Mouse (Mus musculus): ENCODE results near the gene Fam184a.

The Fam184a gene

GRCm38 (mm10) chr10:53750955-53751652 lies at the start of gene Fam184a:
Gene Fam184a (minus strand): TSS chr10:53751123.
- in situ Hi-C loops (cut with MboI, MseI), result no loop called here

DNA sequence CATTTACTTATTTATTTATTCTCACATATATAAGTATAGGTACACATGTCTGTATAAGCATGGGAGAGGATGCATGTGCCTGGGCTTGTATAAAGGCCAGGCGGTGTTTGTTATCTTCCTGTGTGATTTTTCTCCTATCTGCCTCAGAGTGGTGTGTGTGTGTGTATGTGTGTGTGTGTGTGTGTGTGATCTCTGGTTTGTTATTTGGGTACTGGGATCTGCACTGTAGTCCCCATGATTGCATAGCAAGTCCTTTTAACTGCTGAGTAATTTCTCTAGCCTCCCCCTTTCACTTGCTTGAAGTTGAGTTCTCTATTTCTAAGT lies 45.3 kb upstream of the Fam184a start:
- in situ Hi-C loops (cut with MboI, MseI), result no loop called here

DNA sequence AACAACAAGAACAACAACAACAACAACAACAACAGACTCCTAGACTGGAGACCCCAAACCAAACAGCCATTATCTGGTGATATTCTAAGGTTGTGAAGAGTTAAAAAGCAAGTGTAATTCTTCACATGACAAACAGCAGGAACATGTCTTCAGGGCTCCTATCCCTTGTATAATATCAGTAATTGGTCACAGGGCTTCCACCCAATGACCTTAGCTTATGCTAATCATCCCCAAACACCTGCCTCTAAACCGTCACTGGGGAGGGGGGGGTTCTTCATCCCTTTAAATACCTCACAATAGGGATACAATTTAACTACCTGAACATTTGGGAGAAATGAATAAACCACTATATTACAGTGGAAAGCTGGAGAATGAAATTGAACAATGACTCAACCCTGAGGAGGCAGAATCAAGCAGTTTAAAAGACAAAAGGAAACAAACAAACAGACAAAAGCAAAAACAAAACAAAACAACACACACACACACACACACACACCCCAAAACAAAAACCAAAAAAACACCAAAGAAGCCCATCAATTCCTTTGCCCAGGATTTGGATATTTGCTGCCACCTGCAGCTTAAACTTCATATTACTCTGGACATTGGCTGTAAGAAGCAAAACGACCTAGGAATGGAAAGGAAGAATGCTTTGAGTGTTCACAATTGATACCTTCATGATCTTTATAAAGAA lies 44.8 kb upstream of the Fam184a start:
- in situ Hi-C loops (cut with MboI, MseI), result no loop called here

- in situ Hi-C loops (cut with MboI, MseI), result no loop called here
These were observed 40.4 kb upstream of the Fam184a start for GRCm38 (mm10) chr10:53791281-53791680.

GRCm38 (mm10) chr10:53776591-53776990 lies 25.7 kb upstream of the Fam184a start:
- in situ Hi-C loops (cut with MboI, MseI), result no loop called here

DNA sequence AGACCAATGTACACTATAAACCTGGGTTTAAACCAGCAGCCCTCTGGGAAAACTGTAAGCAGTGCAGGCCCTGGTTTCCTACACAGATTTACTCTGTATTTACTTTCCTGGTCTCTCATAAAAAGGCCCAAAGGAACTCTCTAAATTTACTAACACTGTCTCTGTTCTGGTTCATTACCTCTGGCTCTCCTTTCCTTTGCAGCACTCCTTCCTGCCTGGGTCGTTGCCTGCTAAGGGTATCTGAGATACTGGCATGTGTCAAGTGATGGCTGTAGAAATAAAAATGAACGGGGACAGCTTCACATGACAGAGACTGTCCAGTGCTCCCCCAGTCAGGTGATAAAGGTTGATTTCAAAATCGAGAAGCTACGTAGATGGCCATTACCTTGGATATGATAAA lies 21.8 kb upstream of the Fam184a start:
- in situ Hi-C loops (cut with MboI, MseI), result no loop called here

GRCm38 (mm10) chr10:53771480-53771879 lies 20.6 kb upstream of the Fam184a start:
- in situ Hi-C loops (cut with MboI, MseI), result no loop called here

GRCm38 (mm10) chr10:53768745-53769144 lies 17.8 kb upstream of the Fam184a start:
- in situ Hi-C loops (cut with MboI, MseI), result loop anchor here (10.0 kb wide), 1 partner anchor 324 kb away; no protein-coding TSS in a partner anchor

GRCm38 (mm10) chr10:53765471-53765870 lies 14.5 kb upstream of the Fam184a start:
- in situ Hi-C loops (cut with MboI, MseI), result loop anchor here (10.0 kb wide), 1 partner anchor 321 kb away; no protein-coding TSS in a partner anchor

- in situ Hi-C loops (cut with MboI, MseI), result no loop called here
These were observed 1.8 kb upstream of the Fam184a start for GRCm38 (mm10) chr10:53752723-53753122.

DNA sequence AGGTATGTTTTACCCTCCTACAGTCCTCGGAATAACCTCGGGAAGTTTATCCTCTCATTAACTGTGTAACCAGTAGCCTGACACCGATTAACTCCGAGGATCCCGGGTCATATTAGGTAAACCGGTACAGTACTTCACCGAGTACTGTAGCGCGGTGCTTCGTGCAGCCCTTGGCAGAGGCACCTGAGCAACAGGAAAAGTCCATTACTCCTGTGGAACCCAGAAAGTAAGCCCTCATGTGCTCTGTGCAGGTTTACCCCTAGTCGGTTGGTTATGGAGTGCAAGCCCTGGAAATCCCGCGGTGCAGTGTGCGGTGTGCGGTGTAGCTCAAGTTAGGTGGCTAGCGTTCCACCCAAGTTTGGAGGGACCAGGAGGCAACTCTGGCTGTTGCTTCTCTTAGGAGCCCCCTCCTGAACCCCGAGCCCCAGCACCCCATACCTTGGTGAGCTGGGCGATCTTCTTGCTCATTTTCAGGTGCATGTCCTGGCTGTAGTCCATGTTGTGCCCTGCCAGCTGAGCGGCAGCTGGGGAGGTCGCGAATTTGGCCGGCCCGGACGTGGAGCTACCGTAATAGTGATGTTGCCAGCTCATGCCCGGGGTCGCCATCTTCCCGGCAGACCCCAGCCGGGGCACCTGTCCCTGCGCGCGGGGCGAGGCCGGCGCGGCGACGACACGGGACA lies 508 bp downstream of the Fam184a start:
- in situ Hi-C loops (cut with MboI, MseI), result no loop called here

- in situ Hi-C loops (cut with MboI, MseI), result no loop called here
These were observed 4.9 kb downstream of the Fam184a start for GRCm38 (mm10) chr10:53746039-53746438.

GRCm38 (mm10) chr10:53742961-53743360 lies 8.0 kb downstream of the Fam184a start:
- in situ Hi-C loops (cut with MboI, MseI), result no loop called here

- in situ Hi-C loops (cut with MboI, MseI), result no loop called here
These were observed 10.9 kb downstream of the Fam184a start for GRCm38 (mm10) chr10:53740014-53740413.

DNA sequence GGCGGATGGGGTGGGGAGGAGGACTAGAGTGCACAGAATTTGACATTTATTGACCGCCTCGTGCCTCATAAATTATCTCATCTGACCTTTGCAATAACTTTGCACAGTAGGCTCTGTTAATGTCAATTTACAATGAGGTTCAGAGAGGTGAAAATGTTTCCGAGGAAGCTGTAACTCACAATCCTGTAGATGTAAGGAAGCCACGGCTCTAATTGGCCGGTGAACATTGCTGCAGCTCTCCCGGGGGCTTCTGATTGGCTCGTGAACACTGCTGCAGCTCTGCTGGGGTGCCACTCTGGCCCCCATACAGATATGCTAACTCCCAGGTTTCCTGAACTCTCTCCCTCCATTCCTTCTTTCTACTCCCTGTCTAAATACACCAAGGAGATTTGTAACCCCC lies 12.1 kb downstream of the Fam184a start:
- in situ Hi-C loops (cut with MboI, MseI), result no loop called here

DNA sequence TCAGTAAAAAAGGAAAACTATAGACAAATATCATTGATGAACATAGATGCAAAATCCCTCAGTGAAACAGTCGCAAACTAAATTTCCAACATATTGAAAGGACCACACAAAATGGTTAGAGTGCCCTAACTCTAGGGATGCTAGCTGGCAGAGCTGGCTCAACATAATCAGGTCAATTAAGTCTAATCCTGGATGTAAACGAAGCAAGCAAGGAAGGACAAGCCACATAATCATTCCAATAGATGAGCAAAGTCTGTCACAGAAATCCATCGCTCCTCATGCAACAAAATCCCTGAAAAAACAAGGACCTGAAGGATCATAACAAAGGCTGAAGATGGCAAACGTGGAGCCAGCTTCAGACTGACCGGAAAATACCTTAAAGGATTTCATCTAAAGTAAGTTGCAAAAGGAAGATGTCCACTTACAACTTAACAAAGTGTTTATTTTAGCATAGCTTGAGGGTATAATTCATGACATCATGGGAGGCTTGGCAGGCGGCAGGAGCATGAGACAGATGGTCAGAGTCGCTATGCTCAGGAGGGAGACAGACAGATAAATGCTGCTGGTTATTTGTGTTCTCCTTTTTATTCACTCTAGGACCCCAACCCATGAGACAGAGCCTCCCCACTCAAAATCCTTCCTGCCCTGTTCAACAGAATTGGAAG lies 15.6 kb downstream of the Fam184a start:
- in situ Hi-C loops (cut with MboI, MseI), result no loop called here

GRCm38 (mm10) chr10:53732324-53732723 lies 18.6 kb downstream of the Fam184a start:
- in situ Hi-C loops (cut with MboI, MseI), result no loop called here

DNA sequence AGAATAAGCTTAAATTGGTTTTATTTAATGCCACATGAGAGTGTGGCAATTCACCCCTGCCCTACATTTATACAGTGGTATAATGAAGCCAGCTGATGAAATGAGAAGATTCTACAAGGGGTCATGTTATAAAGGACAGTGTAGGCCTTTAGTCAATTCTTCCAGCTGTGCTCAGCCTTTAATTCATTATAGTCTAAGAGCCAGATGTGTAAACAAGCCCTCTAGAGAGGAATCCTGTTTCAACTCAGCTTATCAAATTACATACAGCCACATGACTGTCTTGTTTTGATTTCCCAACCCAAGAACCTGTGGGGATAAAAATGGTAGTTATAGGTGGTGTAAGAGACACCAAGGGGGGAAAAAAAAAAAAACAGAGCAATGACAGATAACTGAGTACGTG lies 22.0 kb downstream of the Fam184a start:
- in situ Hi-C loops (cut with MboI, MseI), result no loop called here

DNA sequence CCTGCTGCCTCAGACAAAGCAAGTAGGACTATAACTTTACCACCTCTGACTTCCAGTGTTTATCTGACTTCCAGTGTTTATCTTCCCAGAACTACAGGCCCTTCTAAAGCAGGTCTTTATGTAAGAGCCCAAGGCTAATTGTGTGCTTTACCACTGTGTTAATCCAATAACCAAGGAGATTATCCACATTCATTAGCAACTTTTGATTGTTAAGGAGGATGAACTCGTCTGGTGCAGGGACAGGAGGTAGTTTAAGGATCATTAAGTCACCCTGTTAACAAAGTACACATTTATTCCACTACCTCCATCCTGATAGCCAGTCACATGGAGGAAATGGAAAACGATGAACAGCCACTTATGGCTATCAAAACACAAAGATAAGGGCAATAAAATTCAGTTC lies 25.6 kb downstream of the Fam184a start:
- in situ Hi-C loops (cut with MboI, MseI), result no loop called here

- in situ Hi-C loops (cut with MboI, MseI), result no loop called here
These were observed 46.4 kb downstream of the Fam184a start for GRCm38 (mm10) chr10:53704516-53704915.

DNA sequence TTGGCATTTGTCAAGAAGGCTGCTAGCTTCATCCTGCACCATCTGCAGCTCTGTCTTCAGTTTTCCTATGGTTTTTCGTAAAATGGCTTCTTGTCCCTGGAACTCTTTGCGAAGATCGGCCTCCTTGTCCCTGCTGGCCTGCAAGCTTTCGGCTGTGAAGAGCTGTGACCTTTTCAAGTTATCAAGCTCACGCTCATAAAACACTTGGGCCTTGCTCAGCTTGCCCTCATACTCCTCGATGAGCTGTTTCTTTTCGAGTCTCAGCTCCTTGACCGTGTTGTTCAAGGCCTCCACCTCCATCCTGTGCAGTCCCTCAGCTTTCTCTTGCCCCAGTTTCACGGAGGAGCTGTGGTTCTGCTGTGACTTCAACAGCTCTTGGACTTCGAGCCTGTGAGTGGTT lies 52.4 kb downstream of the Fam184a start:
- in situ Hi-C loops (cut with MboI, MseI), result loop anchor here (25.0 kb wide), 1 partner anchor 1136 kb away; no protein-coding TSS in a partner anchor

DNA sequence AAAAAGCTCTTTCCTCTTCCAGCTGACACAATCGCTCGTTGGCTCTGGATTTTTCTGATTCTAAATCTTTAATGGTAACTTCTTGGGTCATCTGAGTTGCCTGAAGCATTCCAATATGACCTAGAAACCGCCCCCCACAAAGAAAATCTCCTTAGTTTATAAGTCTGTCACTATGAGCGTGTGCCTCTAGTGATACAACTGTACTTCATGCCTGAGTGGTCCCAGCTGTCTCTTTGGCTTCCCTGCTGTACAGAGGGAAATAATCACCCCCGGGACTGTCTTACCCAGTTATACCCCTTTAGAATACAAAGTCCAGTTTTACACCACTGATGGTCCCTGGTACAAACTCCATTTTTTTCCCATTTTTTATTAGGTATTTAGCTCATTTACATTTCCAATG lies 56.2 kb downstream of the Fam184a start:
- in situ Hi-C loops (cut with MboI, MseI), result loop anchor here (25.0 kb wide), 1 partner anchor 1132 kb away; no protein-coding TSS in a partner anchor
